Mouse (Mus musculus) heart, adult 2 months (tissue): ENCODE results near the gene Mgrn1.

ENCODE experiments used
- EP300 ChIP-seq: fragments of 200-500 bp; IDR thresholded peaks from 2 replicates; pipeline ENCODE4 v1.6.1; 2011; ENCODE audit warnings: low read depth, low read length, control low read depth; ENCODE audit not compliant: insufficient read depth
- POLR2A ChIP-seq: fragments of 200-500 bp; IDR thresholded peaks from 2 replicates; pipeline ENCODE4 v1.6.1; 2011; ENCODE audit warnings: mild to moderate bottlenecking, low read depth, low read length, control low read depth; ENCODE audit not compliant: insufficient read depth

DNA sequence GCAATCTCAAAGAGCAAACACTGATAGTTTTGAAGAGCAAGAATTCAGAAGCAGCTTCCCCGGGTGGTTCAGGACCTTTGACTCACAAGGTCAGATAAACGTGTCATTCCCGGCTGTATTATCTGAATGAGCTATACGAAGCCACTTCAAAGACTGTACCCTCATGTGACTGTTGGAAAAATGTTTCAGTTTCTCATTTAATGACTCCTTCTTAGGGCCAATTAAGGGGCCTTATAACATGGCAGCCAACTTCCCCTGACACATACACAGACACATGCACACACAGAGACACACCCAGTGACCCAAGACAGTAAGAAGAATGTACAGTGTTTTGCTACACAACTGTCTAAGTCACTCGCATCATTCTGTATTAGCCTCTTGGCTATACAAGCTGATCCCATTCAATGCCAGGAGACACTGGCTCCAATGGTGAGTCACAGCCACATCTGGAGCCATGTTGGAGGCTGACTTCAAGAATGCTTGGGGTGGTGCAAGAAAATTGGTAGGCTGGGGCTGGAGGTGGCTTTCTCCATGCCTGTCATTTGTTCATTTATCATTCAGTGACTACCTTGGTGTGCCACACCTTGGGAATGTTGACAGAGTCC, 30.9 kb upstream of the Mgrn1 start:
- TF ChIP-seq POLR2A, result no peak
- no peak for TF ChIP-seq EP300
